Mouse (Mus musculus) brain, embryonic 18.5 days (tissue): ENCODE data around the gene Kif11.

ENCODE experiments used
- DNase-seq: peaks from one replicate; pipeline ENCODE4 v3.0.0-alpha.2; 2012; ENCODE audit warnings: low read depth, low spot score

Kif11 gene

DNA sequence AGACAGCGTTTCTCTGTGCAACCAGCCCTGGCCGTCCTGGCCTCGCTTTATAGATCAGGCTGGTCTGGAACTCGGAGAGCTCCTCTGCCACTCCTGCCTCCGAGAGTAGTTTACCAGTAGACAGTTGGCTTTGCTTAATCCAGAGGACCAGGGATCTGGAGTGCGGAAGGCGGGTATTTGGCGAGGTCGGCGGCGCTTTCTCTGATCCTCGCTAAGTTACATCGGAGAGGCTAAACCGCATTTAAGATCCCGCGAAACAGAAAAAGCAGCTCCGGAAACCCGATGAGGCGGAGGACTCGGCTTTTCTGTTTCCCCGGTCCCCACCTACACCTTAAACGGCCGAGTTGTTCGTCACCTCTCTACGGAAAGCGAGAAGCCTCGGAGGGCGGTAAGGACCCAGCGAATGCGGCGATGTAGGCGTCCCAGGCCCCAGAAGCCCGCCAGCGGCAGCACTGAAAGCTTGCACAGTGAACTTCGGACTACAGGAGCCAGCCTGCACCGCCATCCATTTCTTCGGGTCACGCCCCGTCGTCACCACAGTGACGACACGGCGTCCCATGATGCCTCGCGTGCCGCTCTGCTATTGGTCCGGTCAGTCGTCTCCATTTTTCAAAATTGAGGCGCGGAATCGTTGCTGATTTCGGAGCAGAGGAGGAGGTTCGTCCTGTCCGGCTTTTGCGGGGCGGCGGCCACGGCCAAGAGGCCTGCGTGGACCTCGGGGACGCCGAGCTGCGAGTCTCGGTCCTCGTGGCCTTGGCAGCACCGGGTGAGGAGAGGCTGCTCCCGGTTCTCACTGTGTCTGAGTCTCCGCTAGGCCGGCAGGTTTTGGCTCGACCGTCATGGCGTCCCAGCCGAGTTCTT, at the start of gene Kif11:
TSS of gene Kif11 (plus strand) at position 649 of the 861 bp plus-strand sequence.
- peak; percentile 93 for DNase-seq

DNA sequence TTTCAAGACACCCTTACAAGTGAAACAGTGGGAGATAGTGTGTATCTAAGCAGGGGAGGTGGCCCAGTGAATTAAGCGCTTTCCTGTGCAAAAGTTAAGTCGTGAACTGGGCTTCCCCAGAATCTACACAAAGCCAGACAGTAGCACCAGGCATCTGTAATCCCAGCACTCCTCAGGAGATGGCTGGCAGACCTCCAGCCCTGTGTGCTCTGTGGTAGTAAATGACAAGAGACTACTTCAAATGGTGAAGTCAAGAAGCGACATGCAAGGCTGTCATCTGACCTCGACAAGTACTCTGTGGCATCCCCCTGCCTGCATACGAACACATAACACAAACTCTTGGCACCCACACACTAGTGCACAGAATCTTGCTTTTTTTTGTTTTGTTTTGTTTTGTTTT, 49.0 kb upstream of the Kif11 start:
- no peak for DNase-seq

DNA sequence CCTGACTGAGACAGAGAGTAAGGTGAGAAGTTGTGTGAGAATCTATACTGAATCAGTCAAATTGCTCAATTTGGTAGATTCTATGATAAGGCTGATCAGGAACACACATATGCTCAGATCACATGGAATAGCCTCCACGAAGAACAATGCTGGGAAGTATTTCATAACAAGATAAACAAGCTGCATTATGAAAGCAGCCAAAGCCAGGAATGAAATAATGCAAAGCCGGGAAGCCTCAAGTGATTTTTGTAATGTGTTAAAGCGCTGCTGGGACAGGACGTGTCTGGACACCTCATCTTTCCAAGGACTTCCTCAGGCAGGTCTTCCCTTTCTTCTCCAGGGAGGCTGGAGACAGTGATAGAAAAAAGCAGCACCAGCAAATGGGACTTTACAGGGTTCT, 43.5 kb upstream of the Kif11 start:
- no peak for DNase-seq

DNA sequence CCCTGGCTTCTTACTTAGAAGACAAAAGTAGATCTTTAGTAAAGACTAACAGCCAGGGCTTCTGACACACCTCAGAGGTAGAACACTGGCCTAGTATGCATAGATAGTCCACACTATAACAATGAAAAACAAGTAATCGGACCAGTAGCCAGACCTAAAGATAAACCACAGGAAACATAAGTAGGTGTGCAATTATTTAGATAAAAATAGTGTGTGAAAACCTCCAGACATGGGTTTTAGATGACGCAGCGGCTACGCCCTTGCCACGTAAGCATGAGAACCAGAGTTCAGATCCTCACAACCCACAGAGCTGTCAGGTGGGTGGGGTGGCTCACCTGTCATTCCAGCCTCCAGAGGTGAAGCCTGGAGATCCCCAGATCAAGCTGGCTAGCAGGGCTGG, 42.8 kb upstream of the Kif11 start:
- DNase-seq: no peak

DNA sequence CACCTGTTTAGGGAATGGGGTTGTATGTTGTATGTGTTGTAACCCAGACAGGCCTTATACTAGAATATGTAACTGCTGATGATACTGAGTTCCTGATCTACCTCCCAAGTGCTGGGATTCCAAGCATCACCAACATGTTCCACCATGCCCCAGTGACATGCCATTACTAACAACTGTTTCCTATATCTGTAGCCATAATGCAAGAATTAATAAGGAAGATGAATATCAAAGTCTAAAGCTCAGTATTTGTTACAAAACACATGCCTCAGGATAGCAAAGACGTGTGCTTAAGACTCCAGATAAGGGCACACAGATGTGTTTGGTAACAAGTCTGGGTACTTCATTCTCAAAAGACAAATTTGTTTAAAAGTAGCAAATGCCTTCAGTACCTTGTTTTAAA, 40.8 kb upstream of the Kif11 start:
- no peak for DNase-seq

DNA sequence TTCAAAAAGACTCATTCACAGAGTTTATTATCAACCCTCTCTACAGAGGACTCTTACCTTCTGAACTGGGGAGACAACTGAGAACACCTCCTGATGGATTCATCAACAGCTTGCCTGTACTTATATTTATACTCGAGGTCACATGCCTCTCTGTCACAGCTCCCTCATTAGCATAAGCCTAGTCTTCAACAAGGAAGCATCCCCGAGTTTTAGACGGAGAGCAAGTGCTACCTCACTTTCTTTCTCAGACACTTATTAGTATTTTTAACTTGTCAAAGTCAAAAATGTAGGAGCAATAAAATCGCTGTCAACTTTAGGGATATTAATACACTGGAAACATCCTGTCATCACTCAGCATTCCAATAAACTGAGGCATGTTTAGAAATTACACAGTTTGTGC, 38.5 kb upstream of the Kif11 start, which contains the start of gene Ide:
TSS of gene Ide (minus strand) at position 101 of the 400 bp plus-strand sequence.
- DNase-seq: no peak

DNA sequence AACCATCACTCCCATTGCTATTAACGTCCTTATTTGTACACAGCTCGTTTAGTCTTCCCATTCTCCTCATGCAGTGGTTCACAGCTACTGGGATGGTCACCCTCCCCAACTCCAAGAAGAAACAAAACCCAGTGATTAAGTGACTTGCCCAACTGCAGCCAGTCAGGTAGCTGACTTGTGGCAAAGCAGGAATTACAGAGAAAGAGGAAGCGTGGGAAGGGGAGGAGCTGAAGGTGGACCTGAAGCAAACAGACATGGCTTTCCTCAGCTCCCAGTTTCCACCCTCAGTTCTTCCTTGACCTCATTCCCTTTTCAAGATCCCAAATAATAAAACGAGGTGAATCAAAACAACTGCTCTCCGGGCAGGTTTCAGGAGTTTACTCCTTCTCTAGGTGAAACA, 35.7 kb upstream of the Kif11 start:
- no peak for DNase-seq

DNA sequence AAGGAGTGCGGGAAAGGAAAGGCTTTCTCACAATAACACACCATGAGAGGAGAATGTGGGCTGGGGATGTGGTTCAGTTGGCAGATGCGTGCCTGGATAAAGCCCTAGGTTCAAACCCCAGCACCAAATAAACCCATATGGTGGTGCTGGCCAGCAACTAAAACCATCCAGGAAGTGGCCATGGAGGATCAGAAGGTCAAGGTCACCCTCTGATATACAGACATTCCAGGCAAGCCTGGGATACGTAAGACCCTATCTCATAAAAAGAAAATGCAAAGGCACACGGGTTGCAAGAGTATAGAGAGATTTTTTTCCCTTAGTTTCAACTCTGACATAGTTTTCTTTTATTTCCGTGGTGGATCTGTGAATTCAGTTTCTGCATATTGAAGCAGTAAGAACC, 35.3 kb upstream of the Kif11 start:
- DNase-seq: no peak

DNA sequence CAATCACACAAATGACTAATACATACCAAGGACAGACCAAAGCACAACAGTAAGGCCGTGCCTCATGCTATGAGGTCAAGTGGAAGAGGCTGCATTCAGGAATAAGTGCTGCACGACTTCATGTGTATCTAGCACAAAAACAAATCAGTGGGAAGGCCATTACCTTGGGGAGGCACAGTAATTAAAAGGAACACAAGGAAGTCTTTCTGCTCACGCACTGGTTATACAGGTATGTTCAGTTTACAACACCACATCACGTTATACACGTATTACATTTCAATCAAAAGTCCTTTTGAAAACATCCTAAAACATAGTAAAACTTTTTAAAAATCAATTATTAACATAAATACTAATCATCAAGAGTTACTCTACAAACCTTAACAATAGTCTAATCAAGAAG, 32.3 kb upstream of the Kif11 start:
- DNase-seq: no peak

DNA sequence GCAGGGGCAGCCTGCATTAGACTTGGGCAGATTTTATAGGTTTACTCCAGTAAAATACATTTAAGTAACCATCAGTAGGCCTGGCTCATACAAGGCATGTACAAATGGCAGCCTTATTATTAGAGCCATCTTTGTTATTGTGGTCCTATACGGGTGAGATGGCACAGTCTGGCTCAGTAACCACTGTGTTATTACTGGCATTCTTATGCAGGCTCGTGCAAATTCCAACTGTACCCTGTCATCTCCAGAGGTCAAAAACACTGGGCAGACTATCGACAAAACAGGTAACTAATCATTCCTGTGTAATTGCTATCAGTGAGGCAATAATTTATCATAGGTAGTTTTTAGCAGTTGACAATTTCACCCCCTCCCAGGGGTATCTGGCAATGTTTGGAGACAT, 29.9 kb upstream of the Kif11 start:
- DNase-seq: no peak

DNA sequence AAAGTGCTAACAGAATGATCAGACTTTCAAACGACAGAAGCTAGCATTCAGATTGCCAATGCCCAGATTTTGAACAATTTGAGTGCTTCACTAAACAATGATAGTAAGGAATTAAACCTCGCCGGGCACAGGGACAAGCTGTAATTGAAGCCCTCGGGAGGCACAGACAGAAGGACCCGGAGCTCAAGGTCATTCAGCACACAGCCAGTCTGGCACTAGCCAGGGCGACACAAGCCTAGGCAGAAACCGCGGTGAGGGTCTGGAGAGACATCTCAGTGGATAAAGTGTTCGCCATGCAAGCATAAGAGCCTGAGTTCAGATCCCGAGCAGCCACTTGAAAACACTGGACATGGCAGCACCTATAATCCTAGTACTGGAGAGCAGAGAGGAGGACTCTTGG, 27.9 kb upstream of the Kif11 start:
- no peak for DNase-seq

DNA sequence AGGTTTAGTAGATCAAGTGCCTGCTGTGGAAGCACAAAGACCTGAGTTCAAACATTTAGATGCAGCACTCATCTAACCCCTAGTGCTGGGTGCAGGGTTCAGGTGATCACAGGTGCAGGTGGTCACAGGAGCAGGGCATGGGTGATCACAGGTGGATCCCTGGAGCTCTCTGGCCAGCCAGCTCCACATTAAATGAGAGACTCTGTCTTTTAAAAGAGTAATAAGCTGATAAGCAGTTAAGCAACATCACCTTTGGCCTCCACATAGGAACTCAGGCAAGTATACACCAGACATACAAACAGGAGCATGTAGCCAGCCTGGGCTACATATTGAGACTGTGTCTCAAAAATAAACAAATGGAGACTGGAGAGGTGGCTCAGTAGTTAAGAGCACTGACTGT, 27.3 kb upstream of the Kif11 start:
- no peak for DNase-seq

DNA sequence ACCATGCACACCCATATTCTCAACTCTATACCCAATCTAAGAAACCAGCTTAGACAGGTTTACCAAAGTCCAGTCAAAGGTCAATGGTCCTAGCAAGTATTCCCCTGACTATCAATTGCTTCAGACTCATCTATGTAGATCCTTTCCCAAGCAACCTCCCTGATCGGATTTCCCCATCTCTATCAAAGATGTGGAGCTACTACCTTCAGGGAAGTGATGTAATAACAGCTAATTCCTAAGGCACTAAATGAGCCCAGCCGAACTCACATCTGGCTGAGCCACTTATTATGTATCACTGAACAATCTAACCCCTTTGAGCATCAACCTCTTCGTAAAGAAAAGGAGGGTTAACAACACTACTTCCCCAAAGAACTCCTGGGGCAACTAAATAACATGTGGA, 23.4 kb upstream of the Kif11 start:
- DNase-seq: no peak

DNA sequence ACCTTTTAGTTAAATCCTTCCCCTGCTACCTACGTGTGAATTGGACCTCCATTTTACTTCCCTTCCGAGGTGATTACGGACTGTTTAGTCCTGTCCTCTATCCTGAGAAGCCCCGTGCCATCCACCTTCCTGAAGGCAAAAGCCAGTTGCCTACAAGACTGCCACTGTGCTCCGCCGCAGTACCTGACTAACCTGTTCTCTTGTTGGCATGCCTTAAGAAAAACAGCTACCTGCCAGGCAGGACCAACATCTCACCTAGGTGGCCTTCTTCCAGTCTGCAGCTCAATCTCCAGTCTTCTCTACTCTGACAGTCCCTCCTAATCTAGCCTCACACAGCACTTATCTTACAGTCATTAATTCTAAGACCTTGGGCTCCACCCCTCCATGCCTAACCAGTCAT, 22.9 kb upstream of the Kif11 start:
- DNase-seq: no peak

DNA sequence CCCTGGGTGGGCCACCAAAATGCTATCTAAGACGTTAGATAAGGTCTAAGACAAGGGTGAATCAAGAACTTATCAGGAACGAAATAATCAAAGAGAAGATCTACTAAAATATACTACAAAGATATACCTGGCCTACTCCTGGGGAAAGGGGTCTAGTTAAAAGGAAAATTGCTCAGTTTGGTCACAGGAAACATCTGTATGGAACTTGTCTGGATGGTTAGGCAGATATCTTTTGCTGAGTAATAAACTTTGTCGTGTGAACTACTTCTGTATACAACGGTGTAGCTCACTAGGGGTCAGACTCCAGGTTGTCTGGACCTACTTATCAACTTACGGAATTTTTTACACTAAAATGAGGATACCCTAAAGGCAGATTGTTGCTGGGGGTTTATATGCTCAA, 16.2 kb upstream of the Kif11 start:
- no peak for DNase-seq

DNA sequence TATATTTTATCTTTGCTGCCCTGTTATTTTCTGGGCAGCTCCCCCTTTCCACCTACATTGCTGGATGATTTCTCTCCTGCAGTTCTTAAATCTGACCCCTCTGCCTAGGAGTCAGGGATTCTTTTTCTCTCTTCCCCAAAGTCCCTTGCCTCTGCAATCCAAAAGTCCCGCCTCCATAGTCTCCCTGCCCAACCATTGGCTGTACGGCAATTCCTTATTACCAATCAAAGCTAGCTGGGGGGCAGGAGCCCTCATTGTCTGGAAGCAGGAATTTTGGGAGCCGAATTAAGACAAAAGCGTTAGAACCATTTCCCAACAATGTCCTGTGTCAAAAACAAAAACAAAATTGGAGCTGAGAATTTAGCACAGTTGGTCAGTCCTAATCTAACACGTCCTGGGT, 13.7 kb upstream of the Kif11 start:
- no peak for DNase-seq

DNA sequence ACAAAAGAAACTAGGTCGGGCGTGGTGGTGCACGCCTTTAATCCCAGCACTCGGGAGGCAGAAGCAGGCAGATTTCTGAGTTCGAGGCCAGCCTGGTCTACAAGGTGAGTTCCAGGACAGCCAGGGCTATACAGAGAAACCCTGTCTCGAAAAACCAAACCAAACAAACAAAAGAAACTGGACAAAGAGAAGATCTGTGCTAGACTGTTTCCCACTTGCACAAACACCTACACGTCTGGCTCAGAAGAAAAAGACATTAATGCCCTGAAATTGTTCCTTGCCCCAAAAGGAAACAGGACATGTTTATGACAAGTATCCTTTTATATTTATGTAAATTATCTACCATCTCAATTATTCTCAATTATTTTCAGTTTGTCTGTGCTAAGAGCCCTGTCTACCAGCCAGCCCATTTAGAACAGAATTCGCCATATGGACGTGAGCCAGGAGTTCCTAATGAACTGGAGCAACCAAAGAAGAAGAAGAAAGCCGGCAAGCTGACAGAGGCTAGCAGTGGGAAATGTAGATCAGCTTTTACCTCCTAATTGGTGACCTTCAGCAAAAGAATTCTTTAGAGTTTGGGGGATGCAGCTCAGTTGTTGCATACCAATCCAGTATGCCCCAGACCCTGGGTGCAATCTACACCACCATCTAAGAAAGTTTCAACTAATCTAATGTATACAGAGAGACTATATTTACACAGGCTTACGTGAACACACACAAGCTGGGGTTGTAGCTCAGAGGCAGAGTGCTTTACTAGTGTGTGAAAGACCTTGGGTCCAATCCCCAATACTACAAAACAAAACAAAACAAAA, 12.9 kb upstream of the Kif11 start:
- no peak for DNase-seq

DNA sequence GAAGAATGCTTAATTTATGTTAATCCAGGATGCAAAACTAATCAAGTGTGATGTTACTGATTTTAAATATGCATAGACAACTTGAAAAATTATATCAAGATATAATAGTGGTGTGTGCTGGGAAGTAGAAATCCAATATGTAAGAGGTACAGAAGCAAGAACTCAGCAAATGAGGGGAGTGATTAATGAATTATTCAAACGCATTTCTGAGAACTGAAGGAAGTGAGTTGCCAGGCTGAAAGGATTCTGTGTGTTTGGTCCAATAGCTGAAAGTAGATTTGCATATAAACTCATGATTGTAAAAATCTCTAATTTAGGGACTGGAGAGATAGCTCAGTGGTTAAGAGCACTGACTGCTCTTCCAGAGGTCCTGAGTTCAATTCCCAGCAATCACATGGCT, 7.2 kb upstream of the Kif11 start:
- no peak for DNase-seq

DNA sequence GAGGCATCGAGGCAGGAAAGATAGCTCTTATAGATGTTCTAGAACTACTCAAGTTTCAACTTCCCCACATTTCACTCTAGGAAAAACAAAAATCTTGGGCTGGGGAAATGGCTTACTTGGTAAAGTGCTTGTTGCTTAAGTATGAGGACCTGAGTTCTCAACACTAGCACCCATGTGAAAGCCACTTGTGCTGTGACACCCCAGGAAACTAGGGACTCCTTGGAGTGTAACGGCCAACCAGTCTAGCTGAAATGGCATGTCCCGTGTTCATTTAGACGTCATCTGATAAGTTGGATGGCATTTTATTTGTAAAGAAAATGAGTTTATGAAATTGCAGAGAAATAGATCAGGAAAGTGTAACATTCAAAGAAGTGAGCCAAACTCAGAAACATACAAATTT, 6.3 kb upstream of the Kif11 start:
- DNase-seq: no peak

DNA sequence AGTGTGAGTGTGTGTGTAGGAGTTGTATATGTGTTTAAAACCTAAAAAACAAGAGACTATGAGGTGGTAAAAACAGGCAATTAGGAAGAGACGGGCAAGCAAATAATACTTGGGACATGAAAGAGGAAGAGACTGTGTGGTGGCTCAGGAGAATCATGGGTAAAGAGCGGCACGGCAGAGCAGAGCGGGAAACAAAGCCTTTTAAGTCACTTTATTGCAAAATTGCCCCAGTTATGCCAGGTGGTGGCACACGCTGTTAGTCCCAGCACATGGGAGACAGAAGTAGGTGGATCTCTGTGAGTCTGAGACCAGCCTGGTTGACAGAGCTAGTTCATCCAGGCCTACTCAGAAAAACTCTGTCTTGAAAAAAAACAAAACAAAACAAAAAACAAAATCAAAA, 5.8 kb upstream of the Kif11 start:
- no peak for DNase-seq

DNA sequence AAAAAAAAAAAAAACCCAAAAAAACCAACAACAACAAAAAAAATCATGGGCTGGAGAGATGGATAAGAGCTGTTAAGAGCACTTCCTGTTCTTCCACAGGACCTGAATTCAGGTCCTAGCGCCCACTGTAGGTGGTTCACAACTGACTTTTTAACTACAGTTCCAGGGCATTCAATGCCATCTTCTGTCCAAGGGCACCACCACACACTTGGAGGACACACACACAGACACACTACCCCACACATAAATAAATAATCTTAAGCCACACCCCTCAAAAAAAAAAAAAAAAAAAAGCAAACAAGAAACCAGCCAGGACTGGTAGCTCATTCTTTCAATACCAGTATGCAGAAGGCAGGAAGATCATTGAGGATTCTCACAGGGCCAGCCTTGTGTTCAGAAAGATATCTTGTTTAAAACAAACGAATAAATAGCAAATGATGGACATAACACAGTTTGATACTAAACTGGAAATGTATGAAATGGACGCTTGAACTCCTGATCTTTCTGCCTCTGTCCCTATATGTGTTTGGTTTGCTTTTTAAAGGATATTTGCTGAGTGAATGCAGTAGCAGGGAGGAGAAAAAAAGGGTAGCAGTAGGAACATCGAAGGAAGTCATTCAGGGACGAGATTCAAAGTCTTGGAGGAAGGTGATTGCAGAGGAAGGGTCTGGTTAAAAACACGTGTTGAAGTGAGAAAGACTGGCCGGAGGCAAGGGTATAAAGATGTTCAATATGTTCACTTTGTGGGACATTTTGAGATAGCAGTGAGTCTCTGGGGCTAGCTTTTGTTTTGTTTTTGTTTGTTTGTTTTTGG, 1.1 kb upstream of the Kif11 start:
- DNase-seq: no peak

DNA sequence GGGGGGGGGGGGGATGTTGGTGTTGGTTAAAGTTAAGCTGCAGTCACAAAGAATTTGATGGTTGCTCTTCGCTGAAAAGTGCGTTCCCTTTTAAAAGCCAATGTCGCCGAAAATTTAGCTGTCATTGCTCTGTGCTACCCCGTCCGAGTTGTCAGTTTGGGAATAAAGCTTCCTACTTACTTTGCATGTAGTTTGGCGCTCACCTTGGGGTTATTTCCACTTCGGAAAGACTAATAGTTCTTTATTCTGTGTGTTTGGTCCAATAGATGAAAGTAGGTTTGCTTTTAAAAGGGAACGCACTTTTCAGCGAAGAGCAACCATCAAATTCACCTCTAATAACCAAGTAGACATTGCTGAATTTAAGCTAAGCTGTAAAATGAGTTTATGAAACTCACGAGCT, 638 bp downstream of the Kif11 start:
- DNase-seq: no peak
